10 mouse cellular contexts compared by ENCODE assay signal in genomic region chr13:107601132-107601439, GRCm38 (mm10).
DNase-seq lines count a peak whose midpoint lies in the region; ATAC-seq and TF ChIP-seq lines count a peak whose summit lies in the region.
"Had no signal": no experiment of that assay in that cellular context is flagged by ENCODE, and none has a peak within 500 bp of the region (broad histone marks: within the 10 kb centered on the region; RNA-seq: fewer than 3 reads in every experiment).

No protein-coding gene starts in this region.

- H3K9ac ChIP-seq in kidney, embryonic 14.5 days (ENCODE audit: low read depth, low read length) = no peak overlapping the region
- 0 out of 2 replicates have a peak overlapping the region, but pooled peaks have one; percentile 28 for H3K9ac ChIP-seq in forebrain, postnatal 0 days
- no peak overlapping the region for H3K9ac ChIP-seq in midbrain, embryonic 12.5 days (replicated peaks)

- no peak for TF ChIP-seq CTCF in forebrain, postnatal 0 days (IDR thresholded peaks at IDR 0.05; ENCODE audit: low read depth)

- WGBS in kidney, embryonic 14.5 days = 93% methylated on average over 4 of the region's 4 CpGs
- WGBS in forebrain, postnatal 0 days = 89% methylated on average over 4 of the region's 4 CpGs
- 88% methylated on average over 4 of the region's 4 CpGs for WGBS in midbrain, embryonic 12.5 days

- 0 out of 2 replicates have a peak overlapping the region, but pooled peaks have one; percentile 8 for H3K27ac ChIP-seq in kidney, embryonic 14.5 days (ENCODE audit: low read depth, low read length)
- no peak overlapping the region for H3K27ac ChIP-seq in forebrain, postnatal 0 days (ENCODE audit: low read depth, low read length)
- H3K27ac ChIP-seq in midbrain, embryonic 12.5 days (replicated peaks) = no peak overlapping the region

- no peak for DNase-seq in kidney, postnatal 25 days
- peak; percentile 49 for DNase-seq in ZHBTc4 (ENCODE audit: low read depth, low spot score)
- peak; percentile 43 for DNase-seq in forebrain, postnatal 0 days
- no peak for DNase-seq in layer of hippocampus, postnatal 10 days (ENCODE audit: low spot score in 2 of 2)
- no peak for DNase-seq in cerebellum, postnatal 4 days (ENCODE audit: low spot score in 2 of 2)
- DNase-seq in natural killer cell, adult 2 months (ENCODE audit: low spot score in 2 of 2) = no peak
- DNase-seq: thymus, postnatal 36 days had no signal

- peak overlapping the region; percentile 21; the same call in 1 of the 2 replicates for H3K4me2 ChIP-seq in kidney, embryonic 14.5 days (replicated peaks; ENCODE audit: low read depth, low read length)
- H3K4me2 ChIP-seq in forebrain, postnatal 0 days (ENCODE audit: low read depth) = peak overlapping the region; percentile 27; the same call in 1 of the 2 replicates
- H3K4me2 ChIP-seq in midbrain, embryonic 12.5 days (replicated peaks) = peak overlapping the region; percentile 28; the same call in 1 of the 2 replicates

- no peaks in the 10 kb centered on the region for H3K9me3 ChIP-seq in kidney, embryonic 14.5 days (ENCODE audit: control insufficient read depth, low read length)
- H3K9me3 ChIP-seq in forebrain, postnatal 0 days (ENCODE audit: low read length) = no peaks in the 10 kb centered on the region
- H3K9me3 ChIP-seq in midbrain, embryonic 12.5 days = 0 out of 2 replicates have a peak, but pooled peaks cover 4% of the 10 kb centered on the region

- H3K4me1 ChIP-seq in kidney, embryonic 14.5 days (ENCODE audit: control insufficient read depth, insufficient read depth, low read length) = no peaks in the 10 kb centered on the region
- 0 out of 2 replicates have a peak, but pooled peaks cover 7% of the 10 kb centered on the region for H3K4me1 ChIP-seq in forebrain, postnatal 0 days (ENCODE audit: insufficient read depth)
- H3K4me1 ChIP-seq in midbrain, embryonic 12.5 days = peaks cover 27% of the 10 kb centered on the region

- no peak; the same call in 1 of the 2 replicates for ATAC-seq in kidney, embryonic 14.5 days (ENCODE audit: low FRiP score, low TSS enrichment)
- ATAC-seq in forebrain, postnatal 0 days = peak; percentile 63; the same call in 1 of the 2 replicates
- ATAC-seq in midbrain, embryonic 12.5 days (ENCODE audit: low FRiP score, low read depth) = peak; percentile 47; the same call in 1 of the 2 replicates

- no peaks in the 10 kb centered on the region for H3K36me3 ChIP-seq in kidney, embryonic 14.5 days (ENCODE audit: control insufficient read depth, insufficient read depth, low read length)
- H3K36me3 ChIP-seq in forebrain, postnatal 0 days (ENCODE audit: insufficient read depth) = no peaks in the 10 kb centered on the region
- H3K36me3 ChIP-seq in midbrain, embryonic 12.5 days = no peaks in the 10 kb centered on the region
- H3K36me3 ChIP-seq: G1E had no signal

- no peak overlapping the region for H3K4me3 ChIP-seq in kidney, embryonic 14.5 days (ENCODE audit: low read length)
- H3K4me3 ChIP-seq in forebrain, postnatal 0 days (ENCODE audit: low read depth, low read length) = no peak overlapping the region
- no peak overlapping the region for H3K4me3 ChIP-seq in midbrain, embryonic 12.5 days

- no peaks in the 10 kb centered on the region for H3K27me3 ChIP-seq in kidney, embryonic 14.5 days (ENCODE audit: control insufficient read depth, insufficient read depth, low read length)
- no peaks in the 10 kb centered on the region for H3K27me3 ChIP-seq in forebrain, postnatal 0 days (ENCODE audit: insufficient read depth, low read length)
- H3K27me3 ChIP-seq in midbrain, embryonic 12.5 days = 0 out of 2 replicates have a peak, but pooled peaks cover 3% of the 10 kb centered on the region

Comparison
In these comparisons a context has a peak if more than half of its experiments do, and no peak if none do; other contexts are left out.
1. DNase-seq: peak in ZHBTc4 (single experiment) and forebrain, postnatal 0 days (single experiment); none in kidney, postnatal 25 days (0 of 2), layer of hippocampus, postnatal 10 days (0 of 2), cerebellum, postnatal 4 days (0 of 2) and natural killer cell, adult 2 months (0 of 2).
2. Peak in every context shown above with its lines, with median percentiles within 50 percentile points of each other: H3K4me2 ChIP-seq.